Mouse (Mus musculus) midbrain, embryonic 15.5 days (tissue): ENCODE results near the gene Insm1. TPM values are rescaled to one million over a fixed set of nuclear protein-coding genes. Genes with fewer than 3 reads are reported as not detected.

Source experiments
- ATAC-seq: fragments of 200-750 bp; cut with Nextera tagmentation; replicated peaks from 2 replicates; pipeline ENCODE4 v1.8.0; 2017; ENCODE audit warnings: moderate TSS enrichment
- H3K27ac ChIP-seq: fragments of 300-500 bp; sonication (generic); 2 replicates; pipeline ENCODE4 v1.5.1; 2015; ENCODE audit warnings: mild to moderate bottlenecking, inconsistent platforms
- H3K27me3 ChIP-seq: fragments of 300-500 bp; sonication (generic); replicated peaks from 2 replicates; pipeline ENCODE4 v1.6.1; 2015; ENCODE audit warnings: inconsistent platforms
- H3K36me3 ChIP-seq: fragments of 300-500 bp; sonication (generic); replicated peaks from 2 replicates; pipeline ENCODE4 v1.6.1; 2015; ENCODE audit warnings: inconsistent platforms
- H3K4me1 ChIP-seq: fragments of 300-500 bp; sonication (generic); 2 replicates; pipeline ENCODE4 v1.6.1; 2015; ENCODE audit warnings: inconsistent platforms
- H3K4me2 ChIP-seq: fragments of 300-500 bp; sonication (generic); 2 replicates; pipeline ENCODE4 v1.6.1; 2015; ENCODE audit warnings: inconsistent platforms, mild to moderate bottlenecking, moderate library complexity
- H3K4me3 ChIP-seq: fragments of 300-500 bp; sonication (generic); 2 replicates; pipeline ENCODE4 v1.5.1; 2015; ENCODE audit warnings: mild to moderate bottlenecking, inconsistent platforms
- H3K9ac ChIP-seq: fragments of 300-500 bp; sonication (generic); 2 replicates; pipeline ENCODE4 v1.6.1; 2015; ENCODE audit warnings: mild to moderate bottlenecking, inconsistent platforms
- H3K9me3 ChIP-seq: fragments of 300-500 bp; sonication (generic); 2 replicates; pipeline ENCODE4 v1.6.1; 2016; ENCODE audit warnings: inconsistent platforms
- WGBS: fragments of 180-500 bp; shearing (Covaris S2); methylation state at CpG from one replicate; pipeline ENCODE4 v1.1.7; 2015; ENCODE audit warnings: mixed read lengths; 5-methylcytosine and 5-hydroxymethylcytosine counted together
- polyA plus RNA-seq: library from polyadenylated mRNA; unstranded; fragments of >200 nt; fragmentation: Nextera tagmentation; extraction: Ambion mirVana; gene quantifications from 2 replicates; pipeline ENCODE4 v1.2.1, GENCODE M21; 2015

Gene Insm1
- polyA plus RNA-seq, 1 experiment from 2014 or later, result 3.5 TPM

DNA sequence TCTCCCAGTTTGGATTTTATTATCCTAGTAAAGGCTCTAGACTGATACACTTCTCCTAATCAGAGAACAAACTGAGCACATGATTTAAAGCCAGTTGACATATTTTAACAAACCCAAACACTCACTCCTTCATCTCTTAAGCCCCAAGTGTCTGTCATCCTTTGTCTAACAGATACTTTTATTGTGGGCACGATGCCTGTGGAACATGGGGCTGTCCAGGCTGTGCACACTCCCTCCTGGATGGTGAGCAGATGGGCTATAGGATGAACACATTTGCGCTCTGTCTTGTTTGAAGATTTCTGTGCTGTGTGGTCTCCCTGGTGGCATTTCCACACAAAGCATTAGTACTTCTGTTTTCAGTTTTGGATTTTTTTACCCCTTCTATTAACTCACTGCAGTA, 6.7 kb downstream of the Insm1 start:
- H3K4me1 ChIP-seq, result peaks cover 22% of the 10 kb centered on the region
- no peak overlapping the region for H3K9ac ChIP-seq
- H3K27ac ChIP-seq, result no peak overlapping the region
- no peaks in the 10 kb centered on the region for H3K27me3 ChIP-seq
- ATAC-seq, result no peak
- WGBS, result 68% methylated on average over 2 of the region's 2 CpGs
- no peak overlapping the region for H3K4me2 ChIP-seq
- H3K36me3 ChIP-seq, result no peaks in the 10 kb centered on the region
- H3K4me3 ChIP-seq, result no peak overlapping the region
- no peaks in the 10 kb centered on the region for H3K9me3 ChIP-seq

DNA sequence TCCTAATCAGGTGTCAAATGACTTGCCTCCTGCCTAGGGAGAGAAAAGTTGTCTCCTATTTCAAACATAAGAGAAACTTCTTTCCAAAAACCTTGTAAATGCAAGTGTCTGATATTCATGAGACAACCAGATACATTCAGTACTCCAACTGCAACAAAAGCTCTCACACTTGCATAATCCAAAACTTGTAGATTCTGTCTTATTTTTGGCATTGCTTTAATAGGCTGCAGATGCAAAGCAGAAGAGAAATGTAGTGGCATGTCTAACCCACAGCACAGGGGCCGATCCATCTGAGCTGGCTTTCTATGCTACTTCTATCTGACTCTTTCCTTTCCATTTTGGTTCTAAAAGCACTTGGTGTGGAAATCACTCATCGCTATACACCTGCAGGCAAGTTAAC, 9.8 kb downstream of the Insm1 start:
- Histone ChIP-seq H3K4me1 (peaks cover 5% of the 10 kb centered on the region; the same call in 1 of the 2 replicates), H3K27me3 (no peaks in the 10 kb centered on the region), H3K36me3 (no peaks in the 10 kb centered on the region), H3K4me3 (no peak overlapping the region), H3K27ac (no peak overlapping the region), H3K9ac (no peak overlapping the region), H3K9me3 (no peaks in the 10 kb centered on the region), H3K4me2 (no peak overlapping the region)
- ATAC-seq, result no peak
- WGBS, result 93% methylated on average over 2 of the region's 2 CpGs

- no peak overlapping the region for H3K4me3 ChIP-seq
- 86% methylated on average over 4 of the region's 4 CpGs for WGBS
- no peak for ATAC-seq
These were observed 17.6 kb downstream of the Insm1 start for GRCm38 (mm10) chr2:146239196-146239747.

GRCm38 (mm10) chr2:146244049-146244448, 22.3 kb downstream of the Insm1 start:
- ATAC-seq, result no peak
- no peaks in the 10 kb centered on the region for H3K36me3 ChIP-seq
- no peak overlapping the region for H3K4me3 ChIP-seq
- 96% methylated on average over 2 of the region's 2 CpGs for WGBS
- H3K27ac ChIP-seq, result no peak overlapping the region
- no peaks in the 10 kb centered on the region for H3K27me3 ChIP-seq
- no peak overlapping the region for H3K9ac ChIP-seq
- H3K4me2 ChIP-seq, result no peak overlapping the region
- H3K9me3 ChIP-seq, result no peaks in the 10 kb centered on the region
- H3K4me1 ChIP-seq, result no peaks in the 10 kb centered on the region

More at GRCm38 (mm10) chr2:146239196-146239747, 17.6 kb downstream of the Insm1 start:
- Histone ChIP-seq H3K4me2 (no peak overlapping the region), H3K27me3 (no peaks in the 10 kb centered on the region), H3K9me3 (no peaks in the 10 kb centered on the region), H3K9ac (no peak overlapping the region), H3K4me1 (0 out of 2 replicates have a peak, but pooled peaks cover 4% of the 10 kb centered on the region), H3K27ac (no peak overlapping the region), H3K36me3 (no peaks in the 10 kb centered on the region)

GRCm38 (mm10) chr2:146245401-146245800, 23.7 kb downstream of the Insm1 start:
- ATAC-seq, result no peak
- Histone ChIP-seq H3K27ac (no peak overlapping the region), H3K36me3 (no peaks in the 10 kb centered on the region), H3K27me3 (no peaks in the 10 kb centered on the region), H3K4me1 (no peaks in the 10 kb centered on the region), H3K4me3 (no peak overlapping the region), H3K4me2 (no peak overlapping the region), H3K9ac (no peak overlapping the region), H3K9me3 (no peaks in the 10 kb centered on the region)
- WGBS, result 41% methylated on average over 7 of the region's 7 CpGs

GRCm38 (mm10) chr2:146246409-146247075, 24.8 kb downstream of the Insm1 start:
- no peak overlapping the region for H3K4me3 ChIP-seq
- H3K9ac ChIP-seq, result no peak overlapping the region
- no peaks in the 10 kb centered on the region for H3K4me1 ChIP-seq
- no peak overlapping the region for H3K27ac ChIP-seq
- H3K9me3 ChIP-seq, result no peaks in the 10 kb centered on the region
- no peak for ATAC-seq
- H3K36me3 ChIP-seq, result no peaks in the 10 kb centered on the region
- no peak overlapping the region for H3K4me2 ChIP-seq
- no peaks in the 10 kb centered on the region for H3K27me3 ChIP-seq
- WGBS, result 74% methylated on average over 4 of the region's 4 CpGs

GRCm38 (mm10) chr2:146247576-146247975, 25.9 kb downstream of the Insm1 start:
- no peak for ATAC-seq
- no peak overlapping the region for H3K27ac ChIP-seq
- H3K4me1 ChIP-seq, result no peaks in the 10 kb centered on the region
- no peaks in the 10 kb centered on the region for H3K36me3 ChIP-seq
- no peak overlapping the region for H3K4me2 ChIP-seq
- H3K27me3 ChIP-seq, result no peaks in the 10 kb centered on the region
- H3K4me3 ChIP-seq, result no peak overlapping the region
- 48% methylated on average over 6 of the region's 6 CpGs for WGBS
- no peaks in the 10 kb centered on the region for H3K9me3 ChIP-seq
- H3K9ac ChIP-seq, result no peak overlapping the region

GRCm38 (mm10) chr2:146249033-146249432, 27.3 kb downstream of the Insm1 start:
- Histone ChIP-seq H3K4me2 (no peak overlapping the region), H3K4me3 (no peak overlapping the region), H3K4me1 (no peaks in the 10 kb centered on the region), H3K36me3 (no peaks in the 10 kb centered on the region), H3K9me3 (no peaks in the 10 kb centered on the region), H3K27me3 (no peaks in the 10 kb centered on the region), H3K27ac (no peak overlapping the region), H3K9ac (no peak overlapping the region)
- ATAC-seq, result peak; percentile 71
- WGBS, result 45% methylated on average over 7 of the region's 7 CpGs

- no peaks in the 10 kb centered on the region for H3K36me3 ChIP-seq
- H3K4me1 ChIP-seq, result no peaks in the 10 kb centered on the region
- no peak overlapping the region for H3K4me3 ChIP-seq
- no peak overlapping the region for H3K27ac ChIP-seq
- no peaks in the 10 kb centered on the region for H3K9me3 ChIP-seq
- no peak overlapping the region for H3K9ac ChIP-seq
- H3K27me3 ChIP-seq, result no peaks in the 10 kb centered on the region
- 58% methylated on average over 6 of the region's 6 CpGs for WGBS
- no peak overlapping the region for H3K4me2 ChIP-seq
- ATAC-seq, result no peak
These were observed 28.6 kb downstream of the Insm1 start for GRCm38 (mm10) chr2:146250236-146250904.

DNA sequence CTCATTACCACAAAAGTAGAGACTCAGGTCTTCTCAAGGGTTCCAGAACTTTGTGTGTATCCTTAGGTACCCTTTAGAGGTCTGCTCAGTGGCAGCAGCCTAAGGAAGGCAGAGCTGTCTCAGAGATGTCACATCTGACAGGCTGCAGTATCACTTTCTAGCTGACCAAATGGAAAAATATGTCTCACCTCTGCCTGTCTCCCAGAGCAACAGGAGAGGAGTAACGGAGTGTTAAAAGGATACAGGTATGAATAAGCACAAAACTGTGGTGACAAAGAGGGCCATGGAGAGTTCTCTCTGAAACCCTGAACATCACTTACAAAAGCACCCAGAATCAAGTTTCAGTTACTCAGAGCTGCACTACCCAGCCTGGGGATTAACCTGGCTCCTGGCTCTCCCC, 32.7 kb downstream of the Insm1 start:
- H3K27ac ChIP-seq, result no peak overlapping the region
- H3K9ac ChIP-seq, result no peak overlapping the region
- H3K4me1 ChIP-seq, result peaks cover 29% of the 10 kb centered on the region
- 84% methylated on average over 1 of the region's 1 CpGs for WGBS
- H3K36me3 ChIP-seq, result no peaks in the 10 kb centered on the region
- ATAC-seq, result no peak
- H3K4me3 ChIP-seq, result no peak overlapping the region
- no peak overlapping the region for H3K4me2 ChIP-seq
- H3K27me3 ChIP-seq, result no peaks in the 10 kb centered on the region
- H3K9me3 ChIP-seq, result no peaks in the 10 kb centered on the region

DNA sequence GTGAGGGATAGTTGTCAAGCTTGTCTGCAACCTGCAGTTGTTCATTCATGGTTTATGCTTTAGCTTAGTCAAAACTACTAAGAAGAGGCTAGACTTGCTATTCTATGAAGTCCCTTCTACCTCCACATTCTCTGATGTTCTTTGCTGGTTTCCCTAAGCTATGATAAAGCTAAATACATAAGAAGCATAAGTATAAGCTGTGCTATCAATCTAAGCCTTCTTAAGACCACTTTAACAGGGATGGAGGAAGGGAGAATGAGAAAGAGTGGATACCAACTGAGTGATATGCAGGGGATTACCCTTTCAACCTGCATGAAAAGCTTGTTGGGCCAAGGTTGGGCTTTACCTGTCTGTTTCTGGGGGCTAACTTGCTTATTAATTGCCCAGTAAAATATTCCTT, 33.9 kb downstream of the Insm1 start:
- Histone ChIP-seq H3K36me3 (no peaks in the 10 kb centered on the region), H3K9me3 (no peaks in the 10 kb centered on the region), H3K27me3 (no peaks in the 10 kb centered on the region), H3K27ac (no peak overlapping the region), H3K4me2 (no peak overlapping the region), H3K4me1 (peaks cover 39% of the 10 kb centered on the region), H3K4me3 (no peak overlapping the region), H3K9ac (no peak overlapping the region)
- no peak for ATAC-seq

- H3K4me2 ChIP-seq, result no peak overlapping the region
- H3K27ac ChIP-seq, result 0 out of 2 replicates have a peak overlapping the region, but pooled peaks have one; percentile 5
- H3K27me3 ChIP-seq, result no peaks in the 10 kb centered on the region
- ATAC-seq, result no peak
- H3K9ac ChIP-seq, result no peak overlapping the region
- 41% methylated on average over 3 of the region's 3 CpGs for WGBS
- peaks cover 47% of the 10 kb centered on the region for H3K4me1 ChIP-seq
- no peaks in the 10 kb centered on the region for H3K9me3 ChIP-seq
- no peaks in the 10 kb centered on the region for H3K36me3 ChIP-seq
- no peak overlapping the region for H3K4me3 ChIP-seq
These were observed 34.7 kb downstream of the Insm1 start for GRCm38 (mm10) chr2:146256321-146256875.
